Mouse (Mus musculus) forebrain, embryonic 13.5 days (tissue): ENCODE results near the gene Lgi2. TPM values are rescaled to one million over a fixed set of nuclear protein-coding genes. Genes with fewer than 3 reads are reported as not detected.

Experiments
- ATAC-seq: fragments of 200-750 bp; cut with Nextera tagmentation; 2 replicates; pipeline ENCODE4 v1.8.0; 2017
- H3K27ac ChIP-seq: fragments of 300-500 bp; sonication (generic); 2 replicates; pipeline ENCODE4 v1.5.1; 2015; ENCODE audit warnings: inconsistent platforms, mild to moderate bottlenecking, moderate library complexity
- H3K27me3 ChIP-seq: fragments of 300-500 bp; sonication (generic); 2 replicates; pipeline ENCODE4 v1.6.1; 2015; ENCODE audit warnings: mild to moderate bottlenecking, inconsistent platforms
- H3K36me3 ChIP-seq: fragments of 300-500 bp; sonication (generic); 2 replicates; pipeline ENCODE4 v1.6.1; 2015; ENCODE audit warnings: mild to moderate bottlenecking, inconsistent platforms; ENCODE audit not compliant: poor library complexity, severe bottlenecking
- H3K4me1 ChIP-seq: fragments of 300-500 bp; sonication (generic); 2 replicates; pipeline ENCODE4 v1.6.1; 2015; ENCODE audit warnings: inconsistent platforms
- H3K4me2 ChIP-seq: fragments of 300-500 bp; sonication (generic); 2 replicates; pipeline ENCODE4 v1.6.1; 2015; ENCODE audit warnings: inconsistent platforms, mild to moderate bottlenecking, moderate library complexity
- H3K4me3 ChIP-seq: fragments of 300-500 bp; sonication (generic); 2 replicates; pipeline ENCODE4 v1.5.1; 2015; ENCODE audit warnings: mild to moderate bottlenecking, inconsistent platforms
- H3K9ac ChIP-seq: fragments of 300-500 bp; sonication (generic); 2 replicates; pipeline ENCODE4 v1.6.1; 2015; ENCODE audit warnings: mild to moderate bottlenecking, inconsistent platforms
- H3K9me3 ChIP-seq: fragments of 300-500 bp; sonication (generic); replicated peaks from 2 replicates; pipeline ENCODE4 v1.6.1; 2016; ENCODE audit warnings: inconsistent platforms
- WGBS: fragments of 180-500 bp; shearing (Covaris S2); methylation state at CpG from one replicate; pipeline ENCODE4 v1.1.7; 2015; 5-methylcytosine and 5-hydroxymethylcytosine counted together
- polyA plus RNA-seq: library from polyadenylated mRNA; unstranded; fragments of >200 nt; fragmentation: Nextera tagmentation; extraction: Ambion mirVana; gene quantifications from 2 replicates; pipeline ENCODE4 v1.2.1, GENCODE M21; 2015

The Lgi2 gene
- polyA plus RNA-seq, 1 experiment from 2014 or later: 0.87 TPM

DNA sequence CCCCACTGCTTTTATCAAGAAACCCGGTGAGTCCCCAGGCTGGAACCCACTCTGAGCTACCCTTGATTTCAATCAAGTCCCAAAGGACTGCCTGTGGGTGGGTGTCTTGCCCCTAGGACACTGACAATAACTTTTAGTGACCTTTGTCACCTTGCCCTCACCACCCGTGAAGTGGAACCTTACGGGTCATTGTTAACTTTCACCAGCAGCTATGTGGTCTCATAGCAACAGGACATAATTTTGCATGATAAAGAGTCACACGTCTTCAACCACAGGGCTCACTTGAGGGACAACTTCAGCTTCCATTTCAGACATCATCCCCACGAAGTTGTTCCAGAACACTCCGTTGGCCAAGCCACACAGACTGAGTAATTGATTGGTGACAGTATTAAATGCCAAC lies 4.5 kb upstream of the Lgi2 start:
- peaks cover 3% of the 10 kb centered on the region; the same call in 1 of the 2 replicates for H3K27me3 ChIP-seq
- no peak for ATAC-seq
- 0 out of 2 replicates have a peak, but pooled peaks cover 3% of the 10 kb centered on the region for H3K4me1 ChIP-seq
- no peak overlapping the region for H3K4me3 ChIP-seq
- H3K27ac ChIP-seq: no peak overlapping the region
- no peak overlapping the region for H3K9ac ChIP-seq
- H3K4me2 ChIP-seq: no peak overlapping the region
- H3K9me3 ChIP-seq: peaks cover 24% of the 10 kb centered on the region
- H3K36me3 ChIP-seq: no peaks in the 10 kb centered on the region
- WGBS: 56% methylated on average over 6 of the region's 6 CpGs

GRCm38 (mm10) chr5:52565214-52565812 lies 949 bp downstream of the Lgi2 start:
- no peaks in the 10 kb centered on the region for H3K36me3 ChIP-seq
- H3K27me3 ChIP-seq: peaks cover 24% of the 10 kb centered on the region
- 2% methylated on average over 17 of the region's 17 CpGs for WGBS
- peak; percentile 60 for ATAC-seq
- peak overlapping the region; percentile 71; the same call in 1 of the 2 replicates for H3K9ac ChIP-seq
- peaks cover 9% of the 10 kb centered on the region for H3K4me1 ChIP-seq
- H3K27ac ChIP-seq: no peak overlapping the region
- H3K4me3 ChIP-seq: peak overlapping the region; percentile 56
- H3K9me3 ChIP-seq: peaks cover 8% of the 10 kb centered on the region; the same call in 1 of the 2 replicates
- peak overlapping the region; percentile 98 for H3K4me2 ChIP-seq

DNA sequence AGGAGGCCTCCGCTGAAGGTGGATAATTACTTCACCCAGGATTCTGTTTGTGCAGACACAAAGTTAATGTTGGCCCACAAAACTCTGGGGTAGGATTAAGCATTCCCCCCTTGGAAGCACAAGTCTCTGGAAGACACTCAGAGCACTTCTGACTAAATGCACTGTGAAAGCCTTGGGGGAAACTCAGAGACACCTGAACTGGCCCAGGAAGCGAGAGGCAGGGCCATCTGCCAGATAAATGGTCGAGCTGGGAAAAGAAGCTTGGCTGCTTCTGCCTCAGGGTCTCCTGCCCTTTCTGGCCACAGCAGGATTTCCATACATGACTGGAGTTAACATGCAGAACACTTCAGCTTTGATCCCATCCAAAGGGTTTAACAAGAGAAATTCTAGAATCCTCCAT lies 1.9 kb downstream of the Lgi2 start:
- Histone ChIP-seq H3K27ac (no peak overlapping the region), H3K4me3 (no peak overlapping the region), H3K27me3 (peaks cover 24% of the 10 kb centered on the region), H3K4me1 (peaks cover 9% of the 10 kb centered on the region), H3K4me2 (no peak overlapping the region), H3K9me3 (peaks cover 8% of the 10 kb centered on the region; the same call in 1 of the 2 replicates), H3K9ac (no peak overlapping the region), H3K36me3 (no peaks in the 10 kb centered on the region)
- no peak for ATAC-seq
- 43% methylated on average over 3 of the region's 3 CpGs for WGBS

- Histone ChIP-seq H3K4me3 (no peak overlapping the region), H3K4me1 (peaks cover 4% of the 10 kb centered on the region), H3K9me3 (no peaks in the 10 kb centered on the region), H3K27me3 (peaks cover 16% of the 10 kb centered on the region), H3K9ac (no peak overlapping the region), H3K36me3 (no peaks in the 10 kb centered on the region), H3K27ac (no peak overlapping the region), H3K4me2 (no peak overlapping the region)
- ATAC-seq: no peak
- 90% methylated on average over 8 of the region's 8 CpGs for WGBS
Observed at GRCm38 (mm10) chr5:52560240-52560639, 6.0 kb downstream of the Lgi2 start.

DNA sequence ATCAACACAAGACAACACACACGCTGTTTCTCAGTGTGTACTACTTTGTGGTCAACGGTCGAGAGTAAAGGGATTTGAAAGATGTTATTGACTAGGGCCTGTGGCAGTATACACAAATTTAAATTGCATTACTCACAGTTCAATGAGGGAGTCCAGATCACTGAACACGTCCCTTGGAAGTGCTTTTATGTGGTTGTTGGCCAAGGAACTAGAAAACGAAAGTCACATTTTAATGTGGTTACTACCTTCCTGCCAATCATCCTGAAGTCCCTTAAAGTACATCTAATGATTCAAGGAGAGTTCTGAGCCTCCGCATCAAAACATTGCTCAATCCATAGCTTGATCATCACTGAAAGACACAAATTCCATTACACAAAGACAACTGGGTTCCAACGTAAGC lies 10.7 kb downstream of the Lgi2 start:
- WGBS: 53% methylated on average over 7 of the region's 7 CpGs
- no peak overlapping the region for H3K4me2 ChIP-seq
- H3K4me3 ChIP-seq: no peak overlapping the region
- H3K27me3 ChIP-seq: no peaks in the 10 kb centered on the region
- H3K9ac ChIP-seq: no peak overlapping the region
- no peaks in the 10 kb centered on the region for H3K36me3 ChIP-seq
- H3K9me3 ChIP-seq: no peaks in the 10 kb centered on the region
- H3K4me1 ChIP-seq: no peaks in the 10 kb centered on the region
- no peak overlapping the region for H3K27ac ChIP-seq
- ATAC-seq: no peak

DNA sequence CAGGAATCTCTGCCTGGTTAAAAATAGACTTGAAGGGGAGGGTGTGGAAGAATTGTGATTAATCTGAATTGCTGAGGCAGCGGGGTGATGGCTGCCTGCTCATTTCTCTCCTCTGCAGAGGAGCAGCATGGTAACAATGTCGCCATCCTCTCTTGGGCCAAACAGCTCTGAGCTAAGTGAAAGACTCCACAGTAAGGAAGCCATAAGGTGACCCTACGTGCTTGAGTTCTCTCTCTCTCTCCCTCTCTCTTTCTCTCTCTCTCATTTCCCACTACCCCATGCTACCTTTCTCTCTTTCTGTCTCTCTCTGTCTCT lies 15.0 kb downstream of the Lgi2 start:
- Histone ChIP-seq H3K4me2 (no peak overlapping the region), H3K27ac (no peak overlapping the region; the same call in 1 of the 2 replicates), H3K27me3 (no peaks in the 10 kb centered on the region), H3K36me3 (no peaks in the 10 kb centered on the region), H3K9me3 (no peaks in the 10 kb centered on the region), H3K4me1 (no peaks in the 10 kb centered on the region), H3K9ac (no peak overlapping the region), H3K4me3 (no peak overlapping the region)
- 75% methylated on average over 3 of the region's 3 CpGs for WGBS
- ATAC-seq: 0 out of 2 replicates have a peak, but pooled peaks have one; percentile 28

DNA sequence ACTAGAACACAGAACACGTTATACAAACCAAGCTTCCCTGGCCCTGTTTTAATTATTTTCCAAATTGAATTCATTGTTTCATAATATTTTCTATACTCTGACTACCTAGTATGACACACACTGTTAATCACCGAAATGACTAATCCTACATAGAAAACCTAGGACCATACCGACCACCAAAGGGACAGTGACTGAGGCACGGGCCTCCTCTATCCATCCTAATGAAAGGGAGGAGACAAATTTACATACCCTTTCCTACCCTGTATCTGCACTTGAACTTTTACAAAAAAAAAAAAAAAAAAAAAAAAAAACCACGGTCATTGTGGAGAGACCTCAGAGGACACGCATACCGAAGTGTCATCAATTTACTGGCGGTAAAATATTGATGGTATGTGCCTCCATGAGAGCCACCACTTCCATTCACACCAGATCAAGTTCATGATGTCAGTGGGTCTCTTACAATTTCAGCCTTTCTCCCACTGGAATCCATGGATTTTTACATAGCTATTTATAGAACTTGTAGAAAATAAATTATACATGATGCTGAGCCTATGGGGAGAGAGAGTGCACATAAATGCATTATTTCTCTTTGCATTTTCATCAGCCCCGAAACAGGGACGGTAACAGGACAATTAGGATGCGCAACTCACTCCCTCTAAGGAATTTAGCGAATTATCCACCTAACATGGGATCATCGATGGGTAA lies 15.5 kb downstream of the Lgi2 start:
- H3K27ac ChIP-seq: no peak overlapping the region; the same call in 1 of the 2 replicates

DNA sequence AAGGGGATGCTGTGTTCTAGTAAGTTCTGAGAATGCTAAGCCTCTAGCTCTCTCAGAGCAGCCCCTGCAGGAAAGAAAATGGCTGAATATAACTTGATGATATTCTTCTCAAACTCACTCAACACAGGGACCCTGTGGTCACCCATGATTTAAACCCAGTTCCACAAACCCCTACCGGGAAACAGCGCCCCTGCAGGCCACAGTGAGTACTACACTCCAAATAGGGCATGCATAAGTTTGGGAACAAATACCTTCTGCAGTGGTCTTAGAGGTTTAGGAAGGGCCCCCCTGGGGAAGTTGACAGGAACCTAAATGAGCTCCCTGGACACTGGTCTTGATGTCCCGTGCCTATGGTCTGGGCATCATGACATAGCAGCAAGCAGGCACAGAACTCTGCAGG lies 19.3 kb downstream of the Lgi2 start:
- no peak for ATAC-seq
- no peak overlapping the region for H3K27ac ChIP-seq
- no peak overlapping the region for H3K4me2 ChIP-seq
- no peaks in the 10 kb centered on the region for H3K27me3 ChIP-seq
- no peaks in the 10 kb centered on the region for H3K9me3 ChIP-seq
- H3K4me1 ChIP-seq: no peaks in the 10 kb centered on the region
- no peak overlapping the region for H3K4me3 ChIP-seq
- WGBS: 47% methylated on average over 3 of the region's 3 CpGs
- no peak overlapping the region for H3K9ac ChIP-seq
- no peaks in the 10 kb centered on the region for H3K36me3 ChIP-seq

More for the DNA sequence above, 15.5 kb downstream of the Lgi2 start:
- WGBS: 85% methylated on average over 13 of the region's 13 CpGs
- H3K4me3 ChIP-seq: no peak overlapping the region
- H3K36me3 ChIP-seq: no peaks in the 10 kb centered on the region
- no peak overlapping the region for H3K4me2 ChIP-seq
- peak; percentile 51; the same call in 1 of the 2 replicates for ATAC-seq
- H3K9me3 ChIP-seq: no peaks in the 10 kb centered on the region
- no peak overlapping the region for H3K9ac ChIP-seq
- no peaks in the 10 kb centered on the region for H3K4me1 ChIP-seq
- H3K27me3 ChIP-seq: no peaks in the 10 kb centered on the region

- 82% methylated on average over 4 of the region's 4 CpGs for WGBS
- no peaks in the 10 kb centered on the region for H3K4me1 ChIP-seq
- H3K36me3 ChIP-seq: no peaks in the 10 kb centered on the region
- no peak for ATAC-seq
- no peak overlapping the region for H3K27ac ChIP-seq
- no peaks in the 10 kb centered on the region for H3K9me3 ChIP-seq
- no peak overlapping the region for H3K4me2 ChIP-seq
- H3K9ac ChIP-seq: no peak overlapping the region
- H3K27me3 ChIP-seq: no peaks in the 10 kb centered on the region
- H3K4me3 ChIP-seq: no peak overlapping the region
Observed at GRCm38 (mm10) chr5:52543770-52544169, 22.5 kb downstream of the Lgi2 start.

DNA sequence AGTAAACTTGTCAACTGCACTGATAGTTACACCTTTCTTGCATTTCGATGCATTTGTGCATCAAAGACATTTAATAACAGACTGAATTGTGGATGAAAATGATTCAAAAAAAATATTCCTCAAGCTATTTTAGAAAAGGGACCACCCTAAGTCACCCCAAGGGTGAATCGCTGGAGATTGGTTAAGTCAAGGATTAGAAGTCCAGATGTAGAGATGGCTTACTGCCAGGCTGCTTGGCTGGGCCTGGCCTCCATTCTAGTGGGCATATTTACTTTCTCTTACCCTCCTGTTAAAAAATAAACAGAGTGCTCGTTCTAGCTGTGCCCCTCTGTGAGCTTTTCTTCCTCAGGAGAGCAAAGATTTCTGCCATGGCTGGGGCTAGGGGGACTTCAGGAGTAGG lies 26.1 kb downstream of the Lgi2 start:
- Histone ChIP-seq H3K27ac (no peak overlapping the region), H3K4me3 (no peak overlapping the region), H3K9me3 (no peaks in the 10 kb centered on the region), H3K27me3 (no peaks in the 10 kb centered on the region), H3K9ac (no peak overlapping the region), H3K4me1 (0 out of 2 replicates have a peak, but pooled peaks cover 8% of the 10 kb centered on the region), H3K36me3 (no peaks in the 10 kb centered on the region), H3K4me2 (no peak overlapping the region)
- ATAC-seq: no peak
- WGBS: 82% methylated on average over 3 of the region's 3 CpGs

GRCm38 (mm10) chr5:52539483-52539882 lies 26.8 kb downstream of the Lgi2 start:
- 0 out of 2 replicates have a peak, but pooled peaks cover 8% of the 10 kb centered on the region for H3K4me1 ChIP-seq
- no peak overlapping the region for H3K4me3 ChIP-seq
- no peak overlapping the region for H3K27ac ChIP-seq
- H3K4me2 ChIP-seq: no peak overlapping the region
- ATAC-seq: no peak
- H3K9me3 ChIP-seq: no peaks in the 10 kb centered on the region
- no peak overlapping the region for H3K9ac ChIP-seq
- no peaks in the 10 kb centered on the region for H3K27me3 ChIP-seq
- H3K36me3 ChIP-seq: no peaks in the 10 kb centered on the region

DNA sequence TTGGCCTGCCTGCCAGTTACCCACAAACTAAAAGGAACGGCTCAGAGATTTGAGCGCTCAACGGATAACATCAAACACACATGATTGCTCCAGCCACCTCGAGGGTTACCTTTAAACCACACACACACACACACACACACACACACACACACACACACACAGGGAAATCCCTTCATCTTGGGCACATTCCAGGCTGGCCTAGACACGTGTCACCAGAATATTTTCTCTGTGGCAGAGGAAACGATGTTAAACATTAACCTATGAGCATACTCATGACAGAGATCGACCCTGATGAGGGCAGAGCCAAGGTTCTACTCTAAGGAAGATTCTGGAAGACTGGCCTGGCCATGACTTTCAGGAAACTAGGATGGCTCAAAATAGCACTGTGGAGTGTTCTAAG lies 29.2 kb downstream of the Lgi2 start:
- Histone ChIP-seq H3K4me3 (no peak overlapping the region), H3K9ac (no peak overlapping the region), H3K36me3 (no peaks in the 10 kb centered on the region), H3K27me3 (no peaks in the 10 kb centered on the region), H3K27ac (no peak overlapping the region), H3K4me2 (no peak overlapping the region), H3K4me1 (0 out of 2 replicates have a peak, but pooled peaks cover 8% of the 10 kb centered on the region), H3K9me3 (no peaks in the 10 kb centered on the region)
- ATAC-seq: no peak
- WGBS: 81% methylated on average over 7 of the region's 7 CpGs
